Mouse (Mus musculus) thymus, adult 18-20 months (tissue): ENCODE data around the gene Tbc1d22a.
A peak's percentile ranks its signal among the peaks of the same experiment; 100 is the strongest.
"Not testable (repeated sequence)": the region's sequence is repeated elsewhere in the genome, so short reads cannot be mapped to it uniquely, and the experiment has no call there.

Source experiments
- DNase-seq, 2 experiments: peaks; one replicate each; pipeline ENCODE4 v3.0.0; 2022; ENCODE audit warnings: mixed read lengths in 2 of 2

Gene Tbc1d22a

GRCm38 (mm10) chr15:86203942-86204561 is 10.2 kb upstream of the Tbc1d22a start:
- DNase-seq = peak; percentile 64 to 79

- peak; percentile 60 to 71 for DNase-seq
Observed at GRCm38 (mm10) chr15:86205300-86205699, 9.0 kb upstream of the Tbc1d22a start.

DNA sequence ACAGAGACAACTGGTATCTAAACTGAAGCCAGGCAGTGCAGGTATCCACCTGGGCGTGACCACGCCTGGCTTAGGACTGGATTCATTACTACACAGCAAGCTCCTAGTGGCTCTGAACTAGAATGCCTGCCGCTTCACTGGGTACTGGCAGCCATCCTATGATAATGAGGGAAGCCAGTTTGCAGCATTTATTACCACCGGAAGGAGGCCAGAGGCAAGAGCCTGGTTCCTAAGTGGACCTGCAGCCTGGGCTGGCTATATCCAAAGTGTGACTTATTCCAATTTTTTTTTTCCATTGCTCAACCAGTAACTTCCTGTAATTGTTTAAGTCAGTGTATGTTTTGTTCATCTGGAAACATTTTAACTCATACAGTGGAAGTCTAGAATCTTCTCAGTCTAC is 7.9 kb upstream of the Tbc1d22a start:
- no peak for DNase-seq

- DNase-seq = not testable (repeated sequence)
Observed at GRCm38 (mm10) chr15:86212193-86212592, 2.1 kb upstream of the Tbc1d22a start.

DNA sequence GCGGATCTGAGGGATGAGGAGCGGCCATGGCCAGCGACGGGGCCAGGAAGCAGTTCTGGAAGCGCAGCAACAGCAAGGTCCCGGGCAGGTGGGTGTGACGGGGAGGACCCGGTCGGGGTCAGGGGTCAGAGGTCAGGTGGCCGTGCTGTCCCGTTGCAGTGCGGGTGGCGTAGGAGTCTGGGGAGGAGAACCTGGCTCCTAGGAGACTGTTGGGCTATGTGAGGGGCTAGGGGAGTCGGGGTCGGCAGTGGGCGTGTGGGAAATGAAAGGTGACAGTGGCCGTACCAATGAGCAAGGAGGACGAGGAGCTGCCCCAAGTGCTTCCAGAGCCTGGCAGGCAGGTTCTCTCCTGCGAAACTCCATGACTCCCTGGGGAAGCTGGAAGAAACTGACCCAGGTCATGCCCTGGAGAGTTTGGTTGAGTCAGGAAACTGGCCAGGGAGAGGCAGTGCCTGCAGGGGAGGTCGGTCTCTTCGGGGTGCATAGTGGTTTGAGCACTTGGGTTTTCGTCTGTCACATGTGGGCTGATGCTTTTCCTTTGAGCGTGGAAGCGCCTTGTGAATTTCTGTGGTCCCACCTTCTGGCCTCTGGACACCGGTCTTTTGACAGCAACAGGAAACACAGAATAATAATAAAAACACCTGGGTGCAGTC is 416 bp downstream of the Tbc1d22a start:
- DNase-seq = no peak

- DNase-seq = not testable (repeated sequence)
Observed at GRCm38 (mm10) chr15:86216641-86217040, 2.4 kb downstream of the Tbc1d22a start.

DNA sequence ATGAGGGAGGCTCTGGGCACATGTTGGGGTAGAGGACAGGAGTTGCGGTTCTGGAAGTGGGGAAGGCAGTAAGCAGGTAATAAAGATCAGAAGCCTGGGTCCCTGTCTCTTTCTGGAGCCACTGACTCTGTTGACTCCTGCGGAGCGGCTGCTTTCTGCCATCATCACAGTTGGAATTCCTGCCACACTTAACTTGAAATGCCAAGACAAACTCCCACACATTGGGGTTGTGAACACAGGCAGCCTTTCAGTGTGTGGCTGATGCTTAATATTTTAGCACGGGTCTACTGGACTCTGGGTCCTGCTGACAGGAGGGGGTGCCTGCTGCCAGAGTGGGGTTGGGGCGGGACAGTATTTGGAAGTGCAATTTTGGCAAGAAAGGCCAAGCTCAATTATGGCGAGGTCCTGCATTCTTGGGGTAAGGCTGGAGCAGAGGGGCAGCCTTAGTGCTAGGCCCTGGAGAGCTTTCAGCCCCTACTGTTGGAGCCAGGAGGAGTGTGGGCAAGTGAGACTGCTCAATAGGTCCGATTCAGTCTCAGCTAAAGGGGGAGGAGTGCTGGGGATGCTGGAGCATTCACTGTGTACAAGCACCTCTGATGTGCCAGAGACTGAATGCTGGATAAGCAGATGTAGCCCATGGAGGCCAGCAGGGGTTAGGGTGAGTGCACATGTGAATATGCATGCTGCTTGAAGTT is 5.4 kb downstream of the Tbc1d22a start:
- no peak for DNase-seq

DNA sequence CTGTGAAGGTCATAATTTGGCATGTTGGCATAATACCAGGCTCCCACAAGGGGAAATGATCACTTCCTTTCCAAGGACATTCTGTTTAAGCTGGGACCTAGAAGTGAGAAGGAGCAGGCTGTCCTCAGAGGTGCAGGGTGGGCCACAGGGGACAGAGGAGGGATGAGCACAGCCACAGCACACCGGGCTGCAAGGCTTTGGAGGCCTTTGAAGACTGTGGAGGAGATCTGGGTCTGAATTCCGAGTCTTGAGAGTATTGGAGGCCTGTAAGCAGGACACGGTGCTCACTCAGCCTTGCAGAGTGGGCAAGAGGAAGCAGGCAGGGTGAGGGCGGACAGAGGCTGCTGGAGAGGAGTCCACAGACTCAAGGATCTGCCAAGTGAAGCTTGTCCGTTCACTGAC is 6.0 kb downstream of the Tbc1d22a start:
- no peak for DNase-seq

GRCm38 (mm10) chr15:86220715-86221114 is 6.5 kb downstream of the Tbc1d22a start:
- no peak for DNase-seq

GRCm38 (mm10) chr15:86221369-86221768 is 7.1 kb downstream of the Tbc1d22a start:
- DNase-seq = no peak

DNA sequence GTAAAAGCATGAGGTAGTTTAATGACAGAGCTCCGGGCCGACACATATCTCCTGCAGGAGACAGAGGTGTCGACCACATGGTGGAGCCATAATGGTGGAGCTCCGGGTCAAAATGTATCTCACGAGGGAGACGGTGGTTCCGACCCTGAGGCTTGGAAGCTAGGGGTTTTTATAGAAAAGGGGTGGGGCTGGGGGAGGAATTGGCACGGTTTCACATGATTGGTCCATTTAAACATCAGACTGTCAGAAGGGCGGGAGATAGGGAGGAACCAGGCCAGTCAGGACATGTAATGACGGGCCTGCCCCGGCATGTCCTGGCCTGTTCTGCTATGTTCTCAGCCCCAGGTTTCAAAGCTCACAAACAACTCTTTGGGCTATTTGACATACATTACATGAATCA is 7.6 kb downstream of the Tbc1d22a start:
- not testable (repeated sequence) for DNase-seq

GRCm38 (mm10) chr15:86224972-86225551 is 10.8 kb downstream of the Tbc1d22a start:
- no peak for DNase-seq

- DNase-seq = no peak
Observed at GRCm38 (mm10) chr15:86226221-86226620, 12.0 kb downstream of the Tbc1d22a start.

- DNase-seq = no peak
Observed at GRCm38 (mm10) chr15:86226968-86227367, 12.7 kb downstream of the Tbc1d22a start.

GRCm38 (mm10) chr15:86228186-86228585 is 13.9 kb downstream of the Tbc1d22a start:
- DNase-seq = no peak

- no peak for DNase-seq
Observed at GRCm38 (mm10) chr15:86229088-86229487, 14.8 kb downstream of the Tbc1d22a start.

- DNase-seq = no peak
Observed at GRCm38 (mm10) chr15:86229623-86230022, 15.4 kb downstream of the Tbc1d22a start.

- no peak for DNase-seq
Observed at GRCm38 (mm10) chr15:86231170-86231569, 16.9 kb downstream of the Tbc1d22a start.

GRCm38 (mm10) chr15:86231831-86232512 is 17.7 kb downstream of the Tbc1d22a start:
- DNase-seq = no peak

DNA sequence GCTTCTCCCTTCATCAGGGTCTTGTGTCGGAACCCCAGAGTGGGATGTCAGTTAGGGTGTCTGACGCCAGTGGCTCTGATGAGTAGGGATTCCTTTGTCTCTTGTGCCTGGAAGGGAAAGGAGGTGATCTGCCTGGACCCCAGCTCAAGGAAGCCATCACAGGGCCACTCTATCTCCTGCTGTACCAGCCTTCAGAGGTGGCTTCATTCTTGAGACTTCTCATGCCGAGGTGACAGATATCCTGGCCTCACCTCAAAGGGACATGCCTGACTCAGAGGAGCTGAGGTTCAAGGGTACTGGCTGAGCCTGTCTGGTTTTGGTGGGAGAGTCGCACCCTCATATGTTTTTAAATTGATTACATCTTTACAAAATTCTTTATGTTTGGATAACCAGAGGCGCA is 19.7 kb downstream of the Tbc1d22a start:
- no peak for DNase-seq

DNA sequence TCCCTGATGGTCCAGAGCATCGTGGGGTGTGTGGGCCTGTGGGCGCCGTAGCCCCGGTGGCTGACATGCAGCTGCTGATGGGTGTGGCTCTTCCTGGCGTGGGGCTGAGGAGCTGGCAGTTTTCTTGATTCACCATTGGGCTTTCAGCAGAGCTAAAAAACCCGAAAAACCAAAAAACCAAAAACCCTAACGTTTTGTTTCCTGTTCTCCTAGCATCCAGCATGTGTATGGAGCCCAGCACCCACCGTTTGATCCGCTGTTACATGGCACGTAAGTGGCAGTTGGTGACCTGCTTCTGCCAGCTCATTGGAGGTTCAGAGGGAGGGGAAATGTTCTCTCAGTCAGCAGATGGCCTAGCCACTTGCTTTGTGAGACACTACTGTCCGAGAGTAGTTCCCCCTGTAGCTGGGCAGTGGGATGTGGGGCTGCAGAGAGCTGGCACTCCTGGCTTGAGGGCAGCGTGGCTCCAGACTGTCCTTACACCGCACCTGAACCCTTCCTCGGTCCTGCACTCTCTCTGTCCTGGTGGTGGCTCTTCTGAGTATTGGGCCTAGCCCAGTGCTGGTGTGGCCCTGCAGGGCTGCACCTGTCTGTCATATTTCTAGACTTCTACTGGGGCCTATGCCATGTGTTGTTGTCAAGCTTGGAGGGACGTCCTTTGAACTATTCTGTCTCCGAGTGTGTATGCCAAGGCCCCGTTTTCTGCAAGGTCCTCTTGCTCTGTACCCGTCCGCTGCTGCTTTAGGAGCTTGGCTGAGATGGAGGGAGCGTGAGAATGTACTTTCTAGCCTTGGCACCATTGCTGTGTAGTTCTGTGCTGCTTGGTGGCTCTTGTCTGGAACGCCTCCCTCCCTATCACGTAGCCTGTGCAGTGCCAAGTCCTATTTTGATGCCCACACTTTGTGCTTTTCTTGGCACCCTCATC is 20.5 kb downstream of the Tbc1d22a start:
- peak in 1 of 2 experiments; percentile 44 for DNase-seq

DNA sequence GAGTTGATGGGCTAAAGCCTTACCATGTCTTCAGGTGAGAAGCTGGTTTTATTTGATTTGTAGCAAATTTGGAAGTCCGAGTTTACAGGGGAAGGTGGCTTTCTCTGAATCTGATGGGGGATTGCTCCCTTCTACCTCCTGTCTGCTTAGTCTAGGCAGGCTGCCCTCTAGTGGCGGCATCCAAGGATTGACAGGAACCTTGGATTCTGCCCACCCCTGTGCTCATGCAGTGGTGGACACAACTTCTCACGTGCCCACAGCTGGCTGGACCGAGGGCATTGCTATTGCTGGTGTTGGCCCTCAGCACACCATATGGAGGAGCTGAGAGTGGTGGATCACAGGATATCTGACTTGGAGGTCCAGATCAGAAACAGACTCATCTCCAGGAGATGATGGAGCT is 22.0 kb downstream of the Tbc1d22a start:
- DNase-seq = peak; percentile 39 to 46
